Mouse (Mus musculus): Measurements from ENCODE around the gene Lman2.

The Lman2 gene

DNA sequence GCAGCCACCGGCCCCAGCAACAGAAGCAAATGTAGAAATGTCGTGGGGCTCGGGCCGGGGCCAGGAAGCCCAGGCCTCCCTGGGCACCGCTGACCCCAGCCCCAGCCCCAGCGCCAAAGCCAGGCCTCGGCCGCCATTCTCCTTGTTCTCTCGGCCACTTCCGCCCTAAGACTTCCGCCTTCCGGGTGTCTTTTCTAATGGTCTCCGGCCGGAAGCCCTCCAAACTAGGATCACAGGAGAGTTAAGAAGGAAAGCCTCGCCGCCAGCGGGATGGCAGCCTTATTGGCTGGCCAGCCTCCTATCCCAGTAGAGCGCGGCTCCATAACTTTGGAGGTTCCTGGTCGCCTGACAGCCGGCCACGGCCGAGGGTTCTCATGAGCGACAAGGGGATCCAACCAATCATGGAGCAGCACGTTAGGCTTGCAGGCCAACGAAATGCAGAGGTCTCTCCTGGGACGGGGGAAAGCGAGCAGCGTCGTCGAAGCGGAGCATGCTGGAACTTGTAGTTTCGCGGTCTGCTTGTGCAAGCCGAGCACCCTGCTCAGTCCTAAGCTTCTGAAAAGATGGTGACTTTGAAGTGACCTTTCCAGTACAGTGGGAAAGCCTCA, at the start of gene Lman2:
Gene Lman2, minus strand, starts transcription at position 331 of the 608 bp plus-strand sequence.
- peak; percentile 97 for DNase-seq (ENCODE audit: low spot score)

DNA sequence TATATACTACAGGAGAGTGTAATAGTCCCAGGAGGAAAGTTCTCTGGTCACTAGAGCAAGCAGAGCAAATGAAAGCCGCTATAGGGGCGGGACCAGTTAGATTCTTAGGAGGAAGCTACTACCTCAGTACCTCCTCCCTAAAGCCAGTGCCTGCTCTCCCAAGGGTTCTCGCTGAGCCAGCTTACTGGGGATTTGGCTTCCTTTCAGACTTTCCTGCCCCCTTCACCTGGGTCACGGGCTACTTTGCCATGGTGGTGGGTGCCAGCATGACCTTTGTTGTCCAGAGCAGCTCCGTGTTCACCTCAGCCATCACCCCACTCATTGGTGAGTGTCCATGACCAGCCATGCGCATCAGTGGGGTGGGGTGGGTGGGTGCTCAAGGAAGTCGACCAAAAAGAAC, 49.2 kb upstream of the Lman2 start:
- no peak for DNase-seq (ENCODE audit: low spot score)

- no peak for DNase-seq (ENCODE audit: low spot score)
Measured at GRCm38 (mm10) chr13:55408546-55409120, 46.0 kb upstream of the Lman2 start.

DNA sequence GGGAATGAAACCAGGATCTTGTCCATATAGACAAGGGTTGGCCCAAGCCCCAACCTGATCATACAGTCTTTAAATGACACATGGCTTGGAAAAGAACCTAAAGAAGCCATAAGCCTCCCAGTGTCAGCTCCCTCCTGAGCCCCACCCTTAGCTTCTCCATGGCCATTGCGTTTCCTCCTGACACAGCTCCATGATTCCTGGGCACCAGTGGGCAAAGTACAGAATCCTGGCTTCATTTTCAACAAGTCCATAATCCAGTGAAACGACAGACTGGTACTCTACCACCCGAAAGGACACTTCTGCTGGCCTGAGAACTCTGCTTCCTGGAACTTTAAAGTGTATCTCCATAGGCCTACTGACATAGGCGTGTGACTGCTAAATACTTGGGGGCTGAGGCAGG, 44.8 kb upstream of the Lman2 start:
- no peak for DNase-seq (ENCODE audit: low spot score)

- DNase-seq (ENCODE audit: low spot score): no peak
Measured at GRCm38 (mm10) chr13:55405783-55406390, 43.3 kb upstream of the Lman2 start.

- DNase-seq (ENCODE audit: low spot score): peak; percentile 59
Measured at GRCm38 (mm10) chr13:55404853-55405782, 42.5 kb upstream of the Lman2 start.

GRCm38 (mm10) chr13:55403935-55404852, 41.6 kb upstream of the Lman2 start:
- no peak for DNase-seq (ENCODE audit: low spot score)

DNA sequence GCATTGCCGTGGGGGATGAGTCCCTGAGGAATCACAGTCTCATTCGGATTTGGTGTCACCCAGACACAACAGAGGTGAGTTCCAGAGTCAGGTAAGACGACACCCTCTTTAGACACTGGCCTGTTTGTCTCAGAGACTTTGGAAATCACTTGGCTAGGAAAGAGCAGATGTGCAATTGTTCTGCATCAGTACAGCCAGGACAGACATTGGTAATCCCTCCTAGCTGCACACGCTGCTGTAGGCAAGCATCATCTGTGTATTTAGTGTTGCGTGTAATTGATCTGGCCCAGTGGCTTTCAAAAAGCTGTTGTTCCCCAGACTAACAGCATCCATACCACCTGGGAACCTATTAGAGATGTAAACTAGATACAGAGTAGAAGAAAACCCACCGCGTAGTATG, 40.7 kb upstream of the Lman2 start:
- no peak for DNase-seq (ENCODE audit: low spot score)

GRCm38 (mm10) chr13:55400039-55400346, 37.4 kb upstream of the Lman2 start:
- DNase-seq (ENCODE audit: low spot score): no peak

DNA sequence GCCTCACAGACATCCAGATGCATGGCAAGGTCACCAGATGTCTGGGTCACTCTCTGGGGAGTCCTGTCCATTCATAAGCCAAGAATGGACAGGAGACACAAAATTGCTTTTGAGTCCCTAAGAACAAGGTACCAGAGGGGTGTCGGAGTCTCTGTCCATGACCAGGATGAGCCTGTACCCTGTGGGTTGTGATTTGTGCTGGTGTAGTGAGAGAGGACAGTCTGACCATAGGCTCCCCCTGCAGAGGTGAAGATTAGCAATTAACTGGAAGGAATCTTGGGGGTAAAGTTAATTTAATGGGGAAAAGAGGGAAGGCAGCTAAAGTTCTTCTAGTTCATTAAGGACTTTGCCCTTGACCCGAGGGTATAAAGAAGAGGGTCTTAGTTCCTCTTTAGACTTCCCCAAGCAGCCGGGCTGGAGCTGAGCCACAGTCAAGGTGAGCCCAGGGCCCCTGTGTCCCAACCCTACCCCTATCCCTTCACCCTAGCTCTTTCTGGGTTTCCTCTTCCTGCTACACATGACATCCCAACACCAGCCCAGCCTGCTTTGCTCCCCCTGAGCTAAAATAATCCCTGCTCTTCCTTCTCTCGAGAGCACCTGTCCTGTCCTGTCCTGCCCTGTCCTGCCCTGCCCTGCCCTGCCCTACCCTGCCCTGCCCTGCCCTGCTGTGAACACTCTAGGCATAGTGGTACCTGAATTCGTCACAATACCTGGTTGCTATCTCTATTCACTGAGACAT, 36.9 kb upstream of the Lman2 start:
- no peak for DNase-seq (ENCODE audit: low spot score)

DNA sequence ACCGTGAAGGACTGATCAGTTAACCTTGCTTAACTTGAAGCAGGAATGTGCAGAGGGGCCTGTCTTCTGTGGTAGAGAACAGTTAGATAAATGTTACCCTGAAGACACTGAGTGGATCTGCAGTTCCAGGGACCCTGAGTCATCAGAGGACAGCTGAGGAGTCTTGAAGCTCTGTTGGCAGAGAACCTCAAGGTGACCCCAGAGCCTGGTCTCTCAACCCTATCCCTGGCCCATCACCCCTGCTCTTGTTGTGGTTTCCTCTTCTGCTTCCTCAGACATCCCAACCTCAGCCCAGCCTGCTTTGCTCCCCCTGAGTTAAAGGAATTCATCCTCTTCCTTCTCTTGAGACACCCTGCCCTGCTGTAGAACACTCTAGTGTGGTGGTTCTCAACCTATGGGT, 35.5 kb upstream of the Lman2 start, which contains the start of gene Slc34a1:
Gene Slc34a1, plus strand, starts transcription at position 100 of the 400 bp plus-strand sequence.
- no peak for DNase-seq (ENCODE audit: low spot score)

GRCm38 (mm10) chr13:55392933-55393332, 30.4 kb upstream of the Lman2 start:
- no peak for DNase-seq (ENCODE audit: low spot score)

GRCm38 (mm10) chr13:55391626-55392029, 29.0 kb upstream of the Lman2 start:
- no peak for DNase-seq (ENCODE audit: low spot score)

GRCm38 (mm10) chr13:55390644-55391043, 28.1 kb upstream of the Lman2 start:
- DNase-seq (ENCODE audit: low spot score): no peak

GRCm38 (mm10) chr13:55381790-55382189, 19.2 kb upstream of the Lman2 start:
- DNase-seq (ENCODE audit: low spot score): no peak

- no peak for DNase-seq (ENCODE audit: low spot score)
Measured at GRCm38 (mm10) chr13:55378907-55379580, 16.5 kb upstream of the Lman2 start.

DNA sequence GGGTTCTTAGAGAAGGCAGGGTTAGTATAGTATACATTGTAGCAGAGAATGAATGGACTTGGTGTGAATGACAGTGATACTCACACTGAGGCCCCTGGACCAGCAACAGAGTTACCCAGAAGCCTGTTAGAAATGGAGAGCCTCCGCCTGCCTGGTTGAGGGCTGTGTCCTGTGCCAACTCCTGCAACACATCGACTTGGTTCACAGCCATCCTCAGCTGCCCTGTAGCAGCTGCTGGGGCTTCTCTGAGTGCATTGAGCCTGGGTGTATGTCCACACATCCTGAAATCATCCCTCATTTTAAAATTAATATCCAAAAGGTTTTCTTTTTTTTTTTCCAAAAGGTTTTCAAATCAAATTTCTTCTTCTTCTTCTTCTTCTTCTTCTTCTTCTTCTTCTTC, 13.3 kb upstream of the Lman2 start:
- DNase-seq (ENCODE audit: low spot score): no peak

- DNase-seq (ENCODE audit: low spot score): no peak
Measured at GRCm38 (mm10) chr13:55374206-55374924, 11.8 kb upstream of the Lman2 start.

- DNase-seq (ENCODE audit: low spot score): no peak
Measured at GRCm38 (mm10) chr13:55371740-55372139, 9.2 kb upstream of the Lman2 start.
